Mouse (Mus musculus): Measurements from ENCODE around the gene Cop1.

The Cop1 gene

GRCm38 (mm10) chr1:159231781-159232571 lies at the start of gene Cop1:
Cop1 (plus strand) TSS chr1:159232320.
- DNase-seq: peak; percentile 88

GRCm38 (mm10) chr1:159186741-159187140 lies 45.4 kb upstream of the Cop1 start:
- DNase-seq: peak; percentile 9

- no peak for DNase-seq
These were observed 33.5 kb upstream of the Cop1 start for GRCm38 (mm10) chr1:159198603-159199002.

- DNase-seq: no peak
These were observed 32.5 kb upstream of the Cop1 start for GRCm38 (mm10) chr1:159199606-159200005.

GRCm38 (mm10) chr1:159201220-159201619 lies 30.9 kb upstream of the Cop1 start:
- no peak for DNase-seq

GRCm38 (mm10) chr1:159211711-159212110 lies 20.4 kb upstream of the Cop1 start:
- DNase-seq: no peak

GRCm38 (mm10) chr1:159217437-159217836 lies 14.7 kb upstream of the Cop1 start:
- DNase-seq: no peak

GRCm38 (mm10) chr1:159222046-159222445 lies 10.1 kb upstream of the Cop1 start:
- DNase-seq: no peak

GRCm38 (mm10) chr1:159225064-159225824 lies 6.9 kb upstream of the Cop1 start:
- no peak for DNase-seq

GRCm38 (mm10) chr1:159232572-159233261 lies 597 bp downstream of the Cop1 start:
- peak; percentile 30 for DNase-seq

GRCm38 (mm10) chr1:159233426-159233825 lies 1.3 kb downstream of the Cop1 start:
- DNase-seq: no peak

- DNase-seq: no peak
These were observed 2.4 kb downstream of the Cop1 start for GRCm38 (mm10) chr1:159234496-159234895.

- DNase-seq: no peak
These were observed 3.6 kb downstream of the Cop1 start for GRCm38 (mm10) chr1:159235674-159236073.

- no peak for DNase-seq
These were observed 6.0 kb downstream of the Cop1 start for GRCm38 (mm10) chr1:159238147-159238546.

- no peak for DNase-seq
These were observed 18.2 kb downstream of the Cop1 start for GRCm38 (mm10) chr1:159250320-159250719.

GRCm38 (mm10) chr1:159253078-159253477 lies 21.0 kb downstream of the Cop1 start:
- no peak for DNase-seq

GRCm38 (mm10) chr1:159254906-159255685 lies 23.0 kb downstream of the Cop1 start:
- DNase-seq: no peak

- no peak for DNase-seq
These were observed 24.4 kb downstream of the Cop1 start for GRCm38 (mm10) chr1:159256543-159256942.

GRCm38 (mm10) chr1:159263820-159264219 lies 31.7 kb downstream of the Cop1 start:
- no peak for DNase-seq

- no peak for DNase-seq
These were observed 48.0 kb downstream of the Cop1 start for GRCm38 (mm10) chr1:159280072-159280471.

GRCm38 (mm10) chr1:159281861-159282260 lies 49.7 kb downstream of the Cop1 start:
- DNase-seq: no peak

- no peak for DNase-seq
These were observed 54.7 kb downstream of the Cop1 start for GRCm38 (mm10) chr1:159286833-159287232.

- DNase-seq: no peak
These were observed 58.1 kb downstream of the Cop1 start for GRCm38 (mm10) chr1:159290219-159290618.

Data from kidney, adult 11 months (tissue).